Mouse (Mus musculus) E14TG2a.4 (cell line): ENCODE measurements around the gene Slc26a1.

Experiments used
- CTCF ChIP-seq: conservative IDR thresholded peaks from 2 replicates; pipeline ENCODE4 v1.5.1; 2014; ENCODE audit warnings: low read length
- NANOG ChIP-seq: IDR thresholded peaks from 2 replicates; pipeline ENCODE4 v1.6.1; 2014; ENCODE audit warnings: borderline replicate concordance, low read length, mixed read lengths
- POU5F1 ChIP-seq: IDR thresholded peaks from 2 replicates; pipeline ENCODE4 v1.6.1; 2014; ENCODE audit warnings: low read length, borderline replicate concordance

- no peak for TF ChIP-seq CTCF
- TF ChIP-seq POU5F1, result no peak
- no peak for TF ChIP-seq NANOG
These were observed 5.4 kb downstream of the Slc26a1 start for GRCm38 (mm10) chr5:108669986-108670385.
